Mouse (Mus musculus) erythroid progenitor cell, adult 5-6 weeks (primary cell): ENCODE data around the gene Gm28372. TPM values are rescaled to one million over a fixed set of nuclear protein-coding genes. Genes with fewer than 3 reads are reported as not detected.
"Not testable (repeated sequence)": the region's sequence is repeated elsewhere in the genome, so short reads cannot be mapped to it uniquely, and the experiment has no call there.

Experiments used
- ATAC-seq: replicated peaks from 2 replicates; pipeline ENCODE4 v1.8.0; 2016; ENCODE audit warnings: moderate number of reproducible peaks, mild to moderate bottlenecking, moderate TSS enrichment, inconsistent platforms; ENCODE audit not compliant: poor library complexity, low FRiP score, severe bottlenecking
- total RNA-seq, 2 experiments: library from RNA; stranded (forward) in 1 of 2; stranded (reverse) in 1 of 2; fragments of 150-400 nt in 1 of 2; fragments of 186-747, 209-891 nt in 1 of 2; gene quantifications; 2 replicates each; pipeline versions ENCODE4 v1.2.3 to v1.2.4; 2015 to 2017; ENCODE audit warnings: low replicate concordance in 2 of 2

Gene Gm28372
- total RNA-seq (2015; ENCODE audit: low replicate concordance) (not detected in 2 replicates), total RNA-seq (2017; ENCODE audit: low replicate concordance) (not detected in 2 replicates)

DNA sequence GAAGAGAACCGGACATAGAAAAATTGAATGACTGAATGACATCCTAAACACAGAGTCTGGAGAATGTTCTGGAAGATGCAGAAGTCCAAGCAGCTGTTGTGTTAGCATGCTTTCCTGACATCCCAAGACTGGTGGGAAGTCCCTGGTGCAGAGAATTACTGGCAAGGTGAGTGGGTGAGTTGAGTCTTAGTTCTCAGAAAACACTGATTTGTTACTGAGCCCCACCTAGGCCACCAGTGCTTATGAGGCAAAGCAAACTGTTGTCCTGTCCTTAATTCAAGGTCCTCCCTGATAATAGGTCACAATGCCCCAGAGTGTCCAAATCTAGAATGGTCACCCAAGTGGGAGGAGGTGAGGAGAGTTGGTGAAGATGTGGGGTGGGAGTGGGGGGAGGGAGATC is at the start of gene Gm28372, which contains the start of gene 1700020A23Rik:
Gene Gm28372 (plus strand): TSS at position 301 of the 400 bp plus-strand sequence.
Gene 1700020A23Rik (plus strand): TSS at position 321 of the 400 bp plus-strand sequence.
- ATAC-seq: no peak

DNA sequence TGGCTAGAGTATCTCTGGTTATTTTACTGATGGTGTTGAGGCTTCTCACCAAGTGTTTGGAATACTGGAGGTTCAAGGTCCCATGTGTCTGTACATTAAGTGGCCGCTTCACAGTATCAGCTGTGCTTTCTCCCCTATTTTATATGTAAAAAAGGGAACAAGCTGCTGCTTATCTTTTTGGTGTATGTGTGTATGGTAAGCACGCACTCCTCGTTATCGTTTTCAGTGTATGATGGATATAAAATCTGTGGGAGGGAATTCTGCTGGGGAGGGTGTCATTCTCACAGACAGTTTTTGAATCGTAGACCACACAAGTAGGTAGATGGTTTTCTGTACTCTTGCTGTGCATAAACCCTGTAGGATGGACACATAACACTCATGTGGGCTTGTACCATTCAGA is 47.5 kb upstream of the Gm28372 start:
- no peak for ATAC-seq

DNA sequence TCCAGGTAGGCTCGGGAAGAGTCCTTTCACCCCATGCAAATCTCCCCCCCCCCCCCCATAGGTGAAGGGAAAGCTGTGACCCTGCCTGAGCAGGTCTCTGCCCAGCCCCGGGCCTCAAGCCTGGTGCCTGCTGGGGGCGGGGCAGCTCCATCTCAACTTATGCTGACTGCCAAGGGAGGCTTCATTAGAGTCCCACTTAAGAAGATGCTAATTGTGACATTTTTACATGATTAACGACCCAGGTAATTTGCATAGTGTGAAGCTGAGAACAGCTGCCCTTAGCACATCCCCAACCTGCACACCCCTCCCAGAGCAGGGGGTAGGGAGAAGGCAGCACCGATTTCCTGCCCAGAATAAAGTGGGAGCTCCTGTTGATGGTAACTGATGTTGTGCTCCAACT is 46.2 kb upstream of the Gm28372 start:
- ATAC-seq: no peak

DNA sequence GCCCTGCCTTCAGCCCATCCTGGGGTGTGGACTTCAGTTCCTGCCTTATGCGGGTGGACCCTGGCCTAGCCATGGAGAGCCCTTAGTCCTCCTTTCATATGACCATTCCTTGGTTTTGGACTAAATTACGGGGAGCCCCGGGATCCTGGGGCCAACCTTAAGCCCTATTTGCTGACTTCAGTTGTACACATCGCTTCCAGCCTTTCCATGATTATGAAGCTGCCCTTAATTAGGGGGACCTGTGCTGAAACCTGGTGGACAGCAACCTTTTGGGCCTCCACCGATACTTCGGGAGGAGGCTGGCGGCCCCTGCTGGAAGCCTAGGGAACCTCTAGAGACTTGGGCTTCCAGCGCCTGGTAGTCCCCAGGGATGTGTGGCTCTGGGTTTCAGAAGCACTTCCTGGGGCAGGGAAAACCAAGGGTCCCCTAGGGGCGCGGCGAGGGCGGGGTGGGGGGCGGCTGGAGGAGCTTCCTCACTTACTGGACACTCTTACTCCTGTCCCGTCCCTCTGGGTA is 42.5 kb upstream of the Gm28372 start:
- no peak for ATAC-seq

DNA sequence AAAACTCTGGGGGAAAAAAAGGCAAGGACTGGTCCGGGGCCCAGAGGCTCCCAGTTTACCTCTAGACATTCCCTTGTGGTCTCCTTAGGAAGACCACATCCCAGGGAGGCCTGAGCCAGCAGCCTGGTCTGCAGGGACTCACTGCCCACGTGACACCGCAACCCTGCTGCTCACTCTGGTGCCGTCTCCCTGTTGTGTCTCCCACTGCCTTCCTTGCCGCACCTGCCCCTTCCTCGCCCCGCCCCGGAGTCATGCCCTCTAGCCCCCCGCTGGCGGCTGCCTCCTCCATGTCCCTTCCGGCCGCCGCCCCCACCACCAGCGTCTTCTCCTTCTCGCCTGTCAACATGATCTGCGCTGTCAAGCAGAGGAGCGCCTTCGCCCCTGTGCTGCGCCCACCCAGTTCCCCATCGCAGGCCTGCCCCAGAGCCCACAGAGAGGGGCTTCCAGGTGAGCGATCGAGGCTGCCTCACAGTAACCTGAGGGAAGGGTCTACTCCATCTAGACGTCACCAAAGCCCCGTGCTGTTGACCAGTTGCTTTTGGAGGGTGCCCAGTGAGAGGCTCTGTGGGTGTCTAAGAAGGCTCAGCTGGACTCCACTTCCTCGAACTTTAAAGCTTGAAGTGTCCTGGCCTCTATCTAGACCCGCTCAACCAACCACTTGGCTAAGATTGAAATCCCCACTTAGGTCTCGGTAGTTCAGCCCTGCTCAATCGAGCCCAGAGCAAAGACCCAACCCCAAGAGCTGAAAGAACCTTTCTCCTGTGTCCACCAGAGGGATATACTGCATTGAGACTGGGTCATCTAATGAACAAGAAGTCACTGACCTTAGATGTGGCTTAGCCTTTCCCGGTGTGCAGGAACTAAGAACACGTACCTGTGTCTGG is 39.6 kb upstream of the Gm28372 start:
- ATAC-seq: no peak

DNA sequence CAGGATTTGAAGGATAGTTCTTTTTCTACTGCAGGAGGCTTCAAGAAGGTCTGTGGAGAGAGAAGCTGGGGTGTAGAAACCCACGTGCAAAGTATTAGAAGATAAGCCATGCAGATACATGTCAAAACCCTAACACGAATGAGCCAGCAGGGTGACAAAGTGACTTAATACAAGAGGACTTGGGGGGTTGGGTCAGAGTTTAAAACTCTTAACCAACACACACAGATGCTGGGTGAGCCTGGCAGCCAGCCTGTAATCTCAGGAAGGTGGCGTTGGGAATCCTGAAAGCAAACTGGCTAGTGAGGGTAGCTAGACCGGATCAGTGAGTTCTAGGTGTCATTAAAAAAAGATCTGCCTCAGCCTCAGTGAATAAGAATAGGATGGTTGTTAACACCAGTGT is 37.7 kb upstream of the Gm28372 start:
- ATAC-seq: no peak

DNA sequence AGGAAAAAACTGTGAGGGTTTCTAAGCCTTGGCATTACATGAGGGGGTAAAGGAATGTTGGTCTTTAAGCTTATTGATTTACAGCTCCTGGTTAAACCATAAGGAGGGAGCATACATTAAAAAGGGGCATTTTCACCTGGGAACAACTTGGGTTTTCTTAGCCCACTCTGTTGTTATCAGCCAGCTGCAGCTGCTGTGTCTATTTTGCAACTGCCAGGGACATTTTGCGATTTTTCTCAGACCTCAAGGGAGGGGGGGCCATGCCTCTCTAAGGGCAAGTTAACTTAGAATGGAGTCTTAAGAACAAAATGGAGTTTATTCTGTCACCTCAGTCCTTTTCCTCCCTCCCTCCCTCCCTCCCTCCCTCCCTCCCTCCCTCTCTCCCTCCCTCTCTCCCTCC is 32.0 kb upstream of the Gm28372 start:
- ATAC-seq: not testable (repeated sequence)

DNA sequence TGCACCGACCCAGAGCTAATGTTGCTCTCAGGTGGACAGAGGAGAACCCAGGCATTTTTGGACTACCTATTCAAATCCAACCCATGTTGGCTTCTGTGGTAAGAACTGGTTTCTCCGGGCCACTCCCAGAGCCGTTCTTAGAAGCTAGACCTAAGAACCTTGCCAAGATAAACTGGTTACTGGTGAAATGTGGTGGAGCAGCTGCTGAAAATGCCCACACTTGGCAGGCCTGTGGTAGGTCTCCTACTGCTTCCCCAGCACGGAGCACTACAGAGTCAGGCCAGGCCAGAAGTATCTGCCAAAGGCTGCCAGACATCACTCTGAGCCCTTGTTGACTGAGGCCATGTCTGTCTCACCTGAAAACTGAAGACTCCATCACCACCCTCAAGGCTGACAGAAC is 30.1 kb upstream of the Gm28372 start:
- ATAC-seq: no peak

DNA sequence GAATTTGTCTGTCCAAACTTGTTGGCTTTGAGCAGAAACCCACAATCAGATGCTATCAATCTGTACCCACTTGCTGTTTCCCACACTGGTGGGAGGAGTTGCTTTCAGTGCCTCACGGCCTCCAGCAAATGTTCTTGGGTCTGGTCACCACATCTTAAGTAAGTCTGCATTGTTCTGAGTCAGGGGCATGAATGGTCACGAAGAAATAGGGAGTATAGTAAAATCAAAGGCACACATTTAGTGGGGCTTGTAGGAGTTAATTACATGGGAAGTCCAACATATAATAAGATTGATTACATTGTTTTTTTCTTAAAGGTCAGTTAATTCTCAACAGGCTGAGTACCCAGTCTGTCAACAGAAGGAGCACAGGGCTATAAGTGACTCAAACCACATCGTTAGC is 21.8 kb upstream of the Gm28372 start:
- no peak for ATAC-seq

DNA sequence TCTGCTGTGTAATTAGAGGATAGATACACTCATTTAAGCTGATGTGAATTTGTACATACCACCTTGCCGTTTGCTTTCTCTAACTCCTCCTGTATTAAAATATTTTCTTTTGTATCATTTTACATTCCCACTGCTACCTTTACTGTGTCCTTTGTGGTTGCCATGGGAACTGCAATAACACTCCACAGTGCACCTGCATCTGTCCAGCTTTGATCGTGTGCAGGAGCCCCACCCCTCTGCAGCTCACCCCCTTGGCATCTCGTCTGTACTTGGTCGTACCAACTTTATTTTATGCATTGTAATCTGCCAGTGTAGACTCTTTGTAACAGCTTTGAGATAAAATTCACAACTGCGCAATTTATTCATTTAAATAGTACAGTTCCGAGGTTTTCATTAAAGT is 21.1 kb upstream of the Gm28372 start:
- ATAC-seq: no peak

DNA sequence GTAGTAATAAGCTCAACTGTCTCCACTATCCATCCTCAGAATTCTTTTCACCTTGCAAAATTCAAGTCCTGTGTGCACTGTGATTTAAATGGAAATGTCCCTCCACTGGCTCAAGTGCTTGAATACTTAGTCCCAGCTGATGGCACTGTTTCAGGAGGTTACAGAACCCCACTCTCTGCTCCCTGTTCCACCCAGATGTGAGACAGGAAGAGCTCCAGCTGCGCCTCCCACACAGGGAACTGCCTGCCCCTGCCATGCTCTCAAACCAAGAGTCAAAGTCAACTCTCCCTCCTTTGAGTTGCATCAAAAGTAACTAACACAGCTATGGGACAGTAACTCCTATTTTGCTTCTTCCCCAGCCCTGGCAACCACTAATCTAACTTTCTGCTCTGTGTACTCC is 18.8 kb upstream of the Gm28372 start:
- no peak for ATAC-seq

DNA sequence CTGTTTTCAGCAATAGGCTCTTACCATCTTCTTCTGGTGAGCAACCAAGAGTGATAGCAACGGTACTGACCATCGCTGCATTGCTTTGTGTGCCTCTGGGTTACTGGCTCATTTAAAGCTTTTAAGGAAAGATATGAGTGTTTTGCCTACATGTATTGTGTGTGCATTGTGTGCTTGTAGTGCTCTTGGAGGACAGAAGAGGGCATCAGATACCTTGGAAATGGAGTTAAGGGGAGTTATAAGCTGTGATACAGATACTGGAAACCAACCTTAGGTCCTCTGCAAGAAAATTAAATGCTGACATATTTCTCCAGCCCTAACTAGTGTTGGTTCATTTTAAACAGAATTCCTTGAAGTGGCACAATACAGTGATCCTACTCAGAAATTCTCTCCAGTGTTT is 16.2 kb upstream of the Gm28372 start:
- ATAC-seq: no peak

DNA sequence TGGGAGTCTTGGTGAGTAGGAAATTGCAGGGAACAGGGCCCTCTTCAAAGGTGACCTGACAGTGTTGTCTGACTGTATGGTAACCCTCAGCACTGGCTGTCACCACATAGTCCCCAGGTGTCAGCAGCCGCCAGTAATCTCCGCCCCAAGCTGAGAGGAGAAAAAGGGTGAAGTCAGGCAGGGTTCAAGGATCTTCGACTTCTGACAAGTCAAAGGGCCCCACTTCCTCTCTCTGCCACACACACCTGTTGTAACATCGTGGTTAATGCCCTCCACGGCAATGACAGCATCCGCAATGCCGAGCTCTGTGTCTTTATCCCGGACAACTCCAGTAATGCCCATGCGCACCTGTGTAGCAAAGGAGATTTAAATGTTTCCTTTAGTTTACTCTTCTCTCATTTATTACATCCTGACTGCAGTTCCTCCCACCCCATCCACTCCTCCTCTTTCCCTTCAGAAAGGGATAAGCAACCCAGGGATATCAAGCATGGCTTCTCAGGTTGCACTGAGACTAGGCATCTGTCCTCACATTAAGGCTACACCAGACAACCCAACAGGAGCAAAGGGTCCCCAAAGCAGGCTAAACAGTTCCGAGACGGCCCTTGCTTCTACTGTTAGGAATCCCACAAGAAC is 13.9 kb upstream of the Gm28372 start:
- no peak for ATAC-seq

DNA sequence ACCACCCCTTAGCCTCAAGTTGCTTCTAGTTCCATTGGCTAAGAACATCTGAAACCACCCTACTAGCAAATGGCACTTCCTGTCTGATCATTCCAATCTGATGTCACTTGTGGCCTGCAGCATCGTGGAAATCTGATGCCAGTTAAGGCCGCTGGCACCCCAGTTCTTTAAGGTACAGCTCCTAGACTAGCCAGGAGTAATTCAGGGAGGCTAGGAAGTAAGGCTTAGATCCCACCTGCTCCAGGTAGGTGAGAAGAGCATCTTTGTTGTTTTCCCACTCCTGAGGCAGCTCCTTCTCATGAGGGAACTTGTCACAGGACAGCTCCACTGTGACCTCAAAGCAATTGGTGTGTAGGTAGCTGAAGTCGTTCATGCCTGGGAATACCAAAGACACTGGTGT is 12.2 kb upstream of the Gm28372 start:
- ATAC-seq: no peak

DNA sequence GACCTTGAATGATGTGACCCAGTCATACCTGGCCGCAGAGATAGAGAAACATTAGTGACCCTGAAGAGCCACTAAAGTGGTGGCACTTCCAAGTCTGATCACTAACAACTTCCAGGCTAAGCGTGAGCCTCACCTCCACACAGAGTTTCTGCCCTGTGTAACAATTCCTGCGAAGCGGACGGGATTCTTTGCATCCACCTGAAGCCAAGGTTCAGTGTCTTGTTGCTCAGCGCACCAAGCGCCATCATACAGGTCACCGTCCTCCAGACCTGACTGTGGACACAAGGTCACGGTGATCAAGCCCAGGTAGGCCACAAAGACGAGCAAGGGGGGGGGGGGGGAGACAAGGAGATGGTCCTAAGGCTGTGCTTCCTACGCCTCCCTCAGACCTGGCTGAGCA is 9.3 kb upstream of the Gm28372 start:
- ATAC-seq: no peak

DNA sequence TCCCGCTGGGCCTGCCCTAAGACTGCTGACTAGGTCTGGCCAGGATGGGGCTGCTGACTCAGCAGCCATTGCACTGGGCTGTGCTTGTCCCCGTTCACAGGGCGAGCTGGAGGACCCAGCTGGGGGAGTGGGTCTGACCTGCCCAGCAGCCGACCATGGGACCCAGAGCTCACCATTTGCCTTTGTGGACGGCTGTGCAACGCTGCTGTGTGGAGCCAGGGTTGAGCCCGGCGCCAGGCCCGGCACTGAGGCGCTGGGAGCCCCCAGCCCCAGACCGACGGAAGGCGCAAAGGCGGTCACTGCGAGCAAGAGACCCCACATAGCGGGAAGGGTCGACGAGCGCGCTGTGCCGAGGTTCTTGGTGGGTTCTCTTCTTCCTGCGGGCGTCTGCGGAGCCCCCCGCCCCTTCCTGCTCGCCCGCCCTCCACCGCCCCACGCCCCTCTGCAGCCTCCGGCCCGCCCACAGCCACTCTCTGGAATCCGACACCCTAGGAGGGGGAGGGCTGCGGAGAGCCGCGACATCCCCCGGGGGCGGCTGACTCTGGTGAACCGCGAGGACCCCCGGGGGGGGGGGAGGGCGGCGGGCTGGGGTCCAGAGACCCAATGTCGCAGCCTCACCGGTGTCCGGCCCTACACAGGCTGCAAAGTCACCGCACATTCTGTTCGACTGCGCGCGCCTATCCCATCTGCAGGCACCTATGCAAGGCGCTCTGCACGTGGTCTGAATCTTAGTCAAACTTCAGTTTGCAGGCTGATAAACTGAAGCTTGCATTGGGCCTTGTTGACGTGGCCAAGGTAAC is 7.7 kb upstream of the Gm28372 start, which contains the start of gene Cpxm1:
Gene Cpxm1 (minus strand): TSS at position 389 of the 800 bp plus-strand sequence.
- no peak for ATAC-seq

DNA sequence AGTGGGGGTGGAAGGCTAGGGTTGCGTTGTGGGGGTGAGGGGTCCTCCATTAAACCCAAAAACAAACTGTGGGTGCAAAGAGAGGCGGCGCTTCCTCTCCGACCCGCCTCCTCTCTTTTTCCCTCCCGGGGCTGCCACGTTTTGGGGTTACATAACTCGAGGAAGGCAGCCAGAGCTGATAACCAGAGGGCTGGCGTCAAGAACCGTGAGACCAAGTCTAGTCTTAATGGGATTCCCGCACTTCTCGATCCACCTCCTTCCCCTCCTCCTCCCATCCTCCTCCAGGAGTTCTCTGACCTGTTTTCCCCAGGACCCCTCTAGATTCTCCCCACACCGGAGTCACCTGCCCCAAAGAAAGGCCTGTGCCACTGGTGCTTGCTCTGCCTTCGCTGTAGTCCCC is 6.9 kb upstream of the Gm28372 start:
- ATAC-seq: no peak

DNA sequence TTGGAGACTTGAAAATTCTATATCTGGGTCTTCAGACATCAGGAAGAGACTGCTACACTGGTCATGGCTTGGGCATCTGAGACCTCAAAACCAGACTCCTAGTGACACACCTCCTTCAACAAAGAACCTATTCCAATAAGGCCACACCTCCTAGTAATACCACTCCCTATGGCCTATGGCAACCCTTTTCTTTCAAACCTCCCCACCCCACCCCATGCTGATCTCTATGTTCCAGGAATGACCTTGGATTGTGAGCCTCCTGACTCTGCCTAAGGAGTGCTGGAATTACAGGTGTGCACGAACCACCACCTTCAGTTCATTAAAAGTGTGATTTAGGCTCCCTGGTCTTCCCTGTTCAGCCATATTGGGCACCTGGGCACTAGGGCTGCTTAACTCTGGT is 5.0 kb upstream of the Gm28372 start:
- ATAC-seq: no peak

DNA sequence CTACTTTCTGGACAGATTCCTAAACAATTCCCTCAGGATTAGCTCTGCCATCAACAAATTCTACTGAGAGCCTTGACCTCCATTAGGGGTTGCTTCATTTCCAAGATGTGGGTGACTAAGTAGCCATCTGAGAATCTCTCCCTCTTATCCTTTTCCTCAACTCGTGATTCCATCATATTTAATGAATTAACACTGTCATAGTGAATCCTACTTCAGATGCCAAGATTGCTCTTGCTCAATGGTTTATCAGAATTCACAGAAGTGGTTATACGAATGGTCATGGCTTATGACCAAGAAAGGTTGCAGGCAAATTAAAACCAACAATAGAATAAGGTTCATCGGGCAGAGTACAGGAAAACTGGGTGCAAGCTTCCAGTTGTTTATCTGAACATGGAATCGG is 3.1 kb upstream of the Gm28372 start:
- no peak for ATAC-seq

DNA sequence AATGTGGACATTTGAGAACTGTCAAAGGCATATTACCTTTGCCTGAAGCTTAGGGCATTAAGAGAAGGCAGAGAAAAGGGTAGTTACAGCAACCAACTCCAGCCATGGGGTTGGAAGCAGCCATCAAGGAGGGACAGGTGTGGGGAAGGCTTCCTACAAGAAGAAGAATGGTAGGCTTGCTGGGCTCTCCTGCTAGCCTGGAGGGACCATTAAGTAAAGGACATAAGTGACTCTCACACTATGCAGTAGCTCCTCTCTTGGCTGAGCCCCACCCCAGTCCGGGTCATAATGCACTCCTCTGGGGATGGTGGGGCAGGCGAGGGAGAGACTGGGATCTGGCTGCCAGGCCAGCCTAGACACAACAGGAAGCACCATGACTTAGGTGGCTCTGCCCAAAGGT is 1.1 kb downstream of the Gm28372 start, which contains the start of gene Tmem239:
Gene Tmem239 (plus strand): TSS at position 301 of the 400 bp plus-strand sequence.
- ATAC-seq: no peak
